Mouse (Mus musculus): Measurements from ENCODE around the gene Mcfd2. TPM values are rescaled to one million over a fixed set of nuclear protein-coding genes. Genes with fewer than 3 reads are reported as not detected.
"Not testable (repeated sequence)": the region's sequence is repeated elsewhere in the genome, so short reads cannot be mapped to it uniquely, and the experiment has no call there.

The Mcfd2 gene
- polyA plus RNA-seq, 1 experiment from 2014 or later, result 94.4 TPM

- Histone ChIP-seq H3K27me3 (ENCODE audit: control insufficient read depth, insufficient read depth, low read length) (no peaks in the 10 kb centered on the region), H3K9me3 (replicated peaks; ENCODE audit: control insufficient read depth, low read length) (no peaks in the 10 kb centered on the region), H3K9ac (ENCODE audit: low read length) (0 out of 2 replicates have a peak overlapping the region, but pooled peaks have one; percentile 13), H3K27ac (ENCODE audit: low read length) (no peak overlapping the region), H3K36me3 (ENCODE audit: control insufficient read depth, insufficient read depth) (no peaks in the 10 kb centered on the region), H3K4me3 (ENCODE audit: low read length) (no peak overlapping the region), H3K4me1 (ENCODE audit: control insufficient read depth, insufficient read depth, low read length) (peaks cover 5% of the 10 kb centered on the region), H3K4me2 (ENCODE audit: low read depth, low read length) (no peak overlapping the region)
- 69% methylated on average over 8 of the region's 8 CpGs for WGBS
- ATAC-seq (replicated peaks; ENCODE audit: extremely low read depth, insufficient read depth, low FRiP score), result no peak
Measured at GRCm38 (mm10) chr17:87306746-87307145, 41.0 kb upstream of the Mcfd2 start.

DNA sequence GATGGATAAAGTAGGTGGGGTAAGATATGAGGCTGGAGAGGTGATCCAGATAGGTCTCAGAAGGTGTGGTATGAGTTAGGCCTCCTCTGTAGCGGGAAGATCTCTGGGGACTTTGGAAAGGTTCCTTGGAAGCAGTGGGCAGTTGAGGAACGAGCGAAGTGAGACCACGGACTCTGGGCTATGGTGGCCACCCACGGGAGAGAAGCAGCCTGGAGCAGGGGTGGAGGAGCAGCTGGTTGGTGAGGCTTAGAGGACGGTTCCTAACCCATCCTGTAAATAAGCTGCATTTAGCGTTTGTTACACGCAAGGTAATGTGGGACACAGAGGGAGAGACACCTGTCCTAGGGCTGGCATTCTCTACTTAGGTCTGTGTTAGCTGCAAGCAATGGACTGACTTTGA is 39.3 kb upstream of the Mcfd2 start:
- no peaks in the 10 kb centered on the region for H3K27me3 ChIP-seq (ENCODE audit: control insufficient read depth, insufficient read depth, low read length)
- peaks cover 5% of the 10 kb centered on the region for H3K4me1 ChIP-seq (ENCODE audit: control insufficient read depth, insufficient read depth, low read length)
- WGBS, result 88% methylated on average over 8 of the region's 8 CpGs
- no peak overlapping the region for H3K9ac ChIP-seq (ENCODE audit: low read length)
- no peak overlapping the region for H3K27ac ChIP-seq (ENCODE audit: low read length)
- no peak overlapping the region for H3K4me3 ChIP-seq (ENCODE audit: low read length)
- H3K4me2 ChIP-seq (ENCODE audit: low read depth, low read length), result no peak overlapping the region
- H3K36me3 ChIP-seq (ENCODE audit: control insufficient read depth, insufficient read depth), result no peaks in the 10 kb centered on the region
- H3K9me3 ChIP-seq (replicated peaks; ENCODE audit: control insufficient read depth, low read length), result no peaks in the 10 kb centered on the region
- no peak for ATAC-seq (replicated peaks; ENCODE audit: extremely low read depth, insufficient read depth, low FRiP score)

DNA sequence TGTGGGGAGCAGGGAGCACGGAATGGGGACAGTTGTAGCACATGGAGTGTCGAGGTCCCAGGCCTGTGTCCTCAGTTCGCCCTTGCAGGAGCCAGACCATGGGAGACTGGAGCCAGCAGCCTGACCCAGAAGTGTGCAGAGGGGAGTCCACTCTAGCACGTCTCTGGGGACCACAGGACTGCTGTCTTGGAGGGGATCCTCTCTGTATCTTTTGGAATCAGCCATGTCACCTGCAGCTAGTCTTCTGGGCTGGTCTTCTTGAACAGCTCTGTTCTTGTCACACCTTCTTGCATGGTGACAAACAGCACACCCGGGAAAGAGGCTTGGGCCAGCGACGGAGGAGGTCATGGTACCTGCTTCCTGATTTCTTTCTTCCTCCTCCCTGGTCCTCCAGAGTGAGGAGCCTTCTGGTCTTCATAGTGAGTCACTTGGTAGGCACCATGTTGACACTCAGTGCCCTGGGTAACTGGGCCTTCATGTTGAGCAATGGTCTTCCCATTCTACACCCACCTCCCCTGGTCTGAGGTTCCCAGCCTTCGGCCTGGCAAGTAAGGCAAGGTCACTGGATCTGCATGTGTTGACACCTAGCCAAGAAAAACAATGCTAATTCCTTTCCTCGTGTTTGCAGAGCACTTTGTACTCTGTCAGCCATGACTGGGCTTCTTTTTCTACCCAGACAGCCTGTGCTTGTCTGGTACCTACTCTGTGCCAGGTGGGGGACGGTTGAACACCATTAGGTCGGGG is 38.6 kb upstream of the Mcfd2 start:
- no peaks in the 10 kb centered on the region for H3K27me3 ChIP-seq (ENCODE audit: control insufficient read depth, insufficient read depth, low read length)
- no peak for ATAC-seq (replicated peaks; ENCODE audit: extremely low read depth, insufficient read depth, low FRiP score)
- no peaks in the 10 kb centered on the region for H3K9me3 ChIP-seq (replicated peaks; ENCODE audit: control insufficient read depth, low read length)
- H3K9ac ChIP-seq (ENCODE audit: low read length), result no peak overlapping the region
- no peaks in the 10 kb centered on the region for H3K36me3 ChIP-seq (ENCODE audit: control insufficient read depth, insufficient read depth)
- 75% methylated on average over 11 of the region's 11 CpGs for WGBS
- no peak overlapping the region for H3K27ac ChIP-seq (ENCODE audit: low read length)
- H3K4me3 ChIP-seq (ENCODE audit: low read length), result no peak overlapping the region
- H3K4me2 ChIP-seq (ENCODE audit: low read depth, low read length), result no peak overlapping the region
- H3K4me1 ChIP-seq (ENCODE audit: control insufficient read depth, insufficient read depth, low read length), result peaks cover 5% of the 10 kb centered on the region

GRCm38 (mm10) chr17:87302014-87302794 is 36.5 kb upstream of the Mcfd2 start:
- no peak for ATAC-seq (replicated peaks; ENCODE audit: extremely low read depth, insufficient read depth, low FRiP score)

GRCm38 (mm10) chr17:87301607-87302006 is 35.9 kb upstream of the Mcfd2 start:
- H3K4me2 ChIP-seq (ENCODE audit: low read depth, low read length); H3K4me3 ChIP-seq (ENCODE audit: low read length); H3K27ac ChIP-seq (ENCODE audit: low read length); H3K4me1 ChIP-seq (ENCODE audit: control insufficient read depth, insufficient read depth, low read length); H3K9me3 ChIP-seq (replicated peaks; ENCODE audit: control insufficient read depth, low read length); H3K27me3 ChIP-seq (ENCODE audit: control insufficient read depth, insufficient read depth, low read length); H3K9ac ChIP-seq (ENCODE audit: low read length); ATAC-seq (replicated peaks; ENCODE audit: extremely low read depth, insufficient read depth, low FRiP score); H3K36me3 ChIP-seq (ENCODE audit: control insufficient read depth, insufficient read depth): not testable (repeated sequence)
- WGBS, result 83% methylated on average over 9 of the region's 9 CpGs

More at GRCm38 (mm10) chr17:87302014-87302794, 36.5 kb upstream of the Mcfd2 start:
- Histone ChIP-seq H3K9me3 (replicated peaks; ENCODE audit: control insufficient read depth, low read length) (no peaks in the 10 kb centered on the region), H3K4me3 (ENCODE audit: low read length) (no peak overlapping the region), H3K27me3 (ENCODE audit: control insufficient read depth, insufficient read depth, low read length) (no peaks in the 10 kb centered on the region), H3K9ac (ENCODE audit: low read length) (no peak overlapping the region), H3K4me2 (ENCODE audit: low read depth, low read length) (no peak overlapping the region), H3K27ac (ENCODE audit: low read length) (peak overlapping the region; percentile 20), H3K36me3 (ENCODE audit: control insufficient read depth, insufficient read depth) (no peaks in the 10 kb centered on the region), H3K4me1 (ENCODE audit: control insufficient read depth, insufficient read depth, low read length) (peaks cover 5% of the 10 kb centered on the region)
- 54% methylated on average over 13 of the region's 13 CpGs for WGBS

DNA sequence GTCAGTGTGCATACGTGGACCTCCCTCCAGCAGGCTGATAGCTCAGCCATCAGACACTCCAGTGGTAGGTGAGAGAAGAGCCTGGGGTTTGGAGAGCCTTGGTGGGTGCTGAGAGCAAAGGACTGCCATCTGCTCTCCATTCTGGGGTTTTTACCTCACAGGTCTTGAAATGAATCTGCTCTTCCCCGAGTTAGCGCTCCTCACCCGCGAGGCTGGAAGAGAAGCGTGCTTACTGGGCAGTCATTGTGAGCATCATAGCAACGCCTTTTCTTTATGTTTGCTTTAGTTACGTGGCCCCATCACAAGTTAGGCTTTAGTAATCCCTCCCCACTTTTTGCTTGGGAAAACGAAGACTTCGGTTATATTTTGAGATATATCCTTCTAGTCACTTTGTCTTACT is 34.6 kb upstream of the Mcfd2 start:
- no peak overlapping the region for H3K9ac ChIP-seq (ENCODE audit: low read length)
- no peaks in the 10 kb centered on the region for H3K9me3 ChIP-seq (replicated peaks; ENCODE audit: control insufficient read depth, low read length)
- 78% methylated on average over 10 of the region's 10 CpGs for WGBS
- H3K27me3 ChIP-seq (ENCODE audit: control insufficient read depth, insufficient read depth, low read length), result no peaks in the 10 kb centered on the region
- peaks cover 5% of the 10 kb centered on the region for H3K4me1 ChIP-seq (ENCODE audit: control insufficient read depth, insufficient read depth, low read length)
- no peaks in the 10 kb centered on the region for H3K36me3 ChIP-seq (ENCODE audit: control insufficient read depth, insufficient read depth)
- no peak overlapping the region for H3K4me2 ChIP-seq (ENCODE audit: low read depth, low read length)
- H3K4me3 ChIP-seq (ENCODE audit: low read length), result no peak overlapping the region
- no peak overlapping the region for H3K27ac ChIP-seq (ENCODE audit: low read length)
- ATAC-seq (replicated peaks; ENCODE audit: extremely low read depth, insufficient read depth, low FRiP score), result no peak

GRCm38 (mm10) chr17:87298944-87299343 is 33.2 kb upstream of the Mcfd2 start:
- no peak for ATAC-seq (replicated peaks; ENCODE audit: extremely low read depth, insufficient read depth, low FRiP score)
- WGBS, result 41% methylated on average over 6 of the region's 6 CpGs

GRCm38 (mm10) chr17:87296701-87297100 is 31.0 kb upstream of the Mcfd2 start:
- not testable (repeated sequence) for H3K9me3 ChIP-seq (replicated peaks; ENCODE audit: control insufficient read depth, low read length); H3K4me1 ChIP-seq (ENCODE audit: control insufficient read depth, insufficient read depth, low read length); H3K4me2 ChIP-seq (ENCODE audit: low read depth, low read length); H3K36me3 ChIP-seq (ENCODE audit: control insufficient read depth, insufficient read depth); ATAC-seq (replicated peaks; ENCODE audit: extremely low read depth, insufficient read depth, low FRiP score); H3K9ac ChIP-seq (ENCODE audit: low read length); H3K27ac ChIP-seq (ENCODE audit: low read length); H3K4me3 ChIP-seq (ENCODE audit: low read length); H3K27me3 ChIP-seq (ENCODE audit: control insufficient read depth, insufficient read depth, low read length)
- 56% methylated on average over 1 of the region's 1 CpGs for WGBS

More at GRCm38 (mm10) chr17:87298944-87299343, 33.2 kb upstream of the Mcfd2 start:
- H3K9me3 ChIP-seq (replicated peaks; ENCODE audit: control insufficient read depth, low read length), result no peaks in the 10 kb centered on the region
- H3K4me1 ChIP-seq (ENCODE audit: control insufficient read depth, insufficient read depth, low read length), result peaks cover 2% of the 10 kb centered on the region
- H3K4me2 ChIP-seq (ENCODE audit: low read depth, low read length), result no peak overlapping the region
- no peak overlapping the region for H3K4me3 ChIP-seq (ENCODE audit: low read length)
- H3K9ac ChIP-seq (ENCODE audit: low read length), result no peak overlapping the region
- no peaks in the 10 kb centered on the region for H3K27me3 ChIP-seq (ENCODE audit: control insufficient read depth, insufficient read depth, low read length)
- no peak overlapping the region for H3K27ac ChIP-seq (ENCODE audit: low read length)
- H3K36me3 ChIP-seq (ENCODE audit: control insufficient read depth, insufficient read depth), result no peaks in the 10 kb centered on the region

- H3K27ac ChIP-seq (ENCODE audit: low read length), result no peak overlapping the region
- no peaks in the 10 kb centered on the region for H3K4me1 ChIP-seq (ENCODE audit: control insufficient read depth, insufficient read depth, low read length)
- H3K36me3 ChIP-seq (ENCODE audit: control insufficient read depth, insufficient read depth), result no peaks in the 10 kb centered on the region
- 74% methylated on average over 7 of the region's 7 CpGs for WGBS
- H3K27me3 ChIP-seq (ENCODE audit: control insufficient read depth, insufficient read depth, low read length), result no peaks in the 10 kb centered on the region
- no peaks in the 10 kb centered on the region for H3K9me3 ChIP-seq (replicated peaks; ENCODE audit: control insufficient read depth, low read length)
- no peak overlapping the region for H3K9ac ChIP-seq (ENCODE audit: low read length)
- no peak for ATAC-seq (replicated peaks; ENCODE audit: extremely low read depth, insufficient read depth, low FRiP score)
- H3K4me2 ChIP-seq (ENCODE audit: low read depth, low read length), result no peak overlapping the region
- no peak overlapping the region for H3K4me3 ChIP-seq (ENCODE audit: low read length)
Measured at GRCm38 (mm10) chr17:87295738-87296137, 30.0 kb upstream of the Mcfd2 start.

All from heart, embryonic 16.5 days (tissue).